Mouse (Mus musculus) A20 (cell line): ENCODE measurements around the gene Fads2.
A peak's percentile ranks its signal among the peaks of the same experiment; 100 is the strongest.

Source experiments
- DNase-seq: peaks from one replicate; pipeline ENCODE4 v3.0.0-alpha.2; 2011; ENCODE audit warnings: low read depth, low spot score

Fads2 gene

DNA sequence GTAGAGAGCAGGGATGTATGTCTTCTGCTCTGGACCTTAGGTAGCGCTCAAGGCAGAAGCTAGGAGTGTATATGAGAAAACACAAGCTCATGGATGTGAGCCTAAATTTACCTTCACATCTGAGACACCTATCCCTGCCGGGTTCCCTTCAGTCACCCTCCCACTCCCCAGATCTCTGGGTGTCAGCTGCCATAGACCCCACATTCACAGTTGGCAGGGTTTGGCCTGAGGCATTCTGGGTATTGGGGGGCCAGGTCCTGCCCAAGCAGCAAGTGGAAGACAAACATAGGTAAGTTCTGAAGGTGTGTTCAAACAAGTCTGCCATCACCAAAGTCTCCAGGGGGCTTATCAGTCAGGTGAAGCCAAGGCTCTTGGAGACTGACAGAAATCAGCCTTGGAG, 39.9 kb downstream of the Fads2 start:
- no peak for DNase-seq

GRCm38 (mm10) chr19:10060783-10061590, 40.6 kb downstream of the Fads2 start:
- peak; percentile 38 for DNase-seq

DNA sequence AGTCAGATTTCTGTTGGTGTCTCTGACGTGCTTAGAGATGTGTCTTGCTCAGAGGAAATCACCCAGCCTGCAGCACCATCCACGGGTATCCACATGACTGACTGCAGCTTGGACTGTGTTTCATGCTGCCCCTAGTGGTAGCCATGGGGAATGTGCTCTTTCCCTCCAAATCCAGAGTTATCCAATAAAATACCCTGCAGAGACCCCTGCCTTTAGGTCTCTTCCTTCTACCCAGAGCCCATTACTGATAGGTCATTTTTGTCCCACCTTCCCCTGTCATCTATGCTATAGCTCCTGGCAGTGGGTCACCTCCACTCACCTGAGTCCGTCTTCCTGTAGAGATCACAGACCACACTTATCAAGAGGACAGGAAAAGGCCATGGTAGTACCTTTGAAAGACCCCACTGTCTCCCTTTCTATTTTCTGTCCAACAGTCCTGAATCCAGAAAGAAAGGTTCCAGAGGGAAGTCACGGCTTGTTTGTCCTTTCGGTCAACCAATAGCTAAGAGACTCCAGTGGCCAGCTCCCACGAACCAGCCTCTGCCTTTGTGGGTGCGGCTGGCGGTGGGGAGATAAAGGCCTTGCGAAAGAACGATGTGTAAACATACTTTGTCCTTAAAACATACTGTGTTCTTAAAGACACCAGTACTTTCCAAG, 41.5 kb downstream of the Fads2 start:
- DNase-seq, result peak; percentile 48

- no peak for DNase-seq
Observed at GRCm38 (mm10) chr19:10058876-10059427, 42.6 kb downstream of the Fads2 start.

DNA sequence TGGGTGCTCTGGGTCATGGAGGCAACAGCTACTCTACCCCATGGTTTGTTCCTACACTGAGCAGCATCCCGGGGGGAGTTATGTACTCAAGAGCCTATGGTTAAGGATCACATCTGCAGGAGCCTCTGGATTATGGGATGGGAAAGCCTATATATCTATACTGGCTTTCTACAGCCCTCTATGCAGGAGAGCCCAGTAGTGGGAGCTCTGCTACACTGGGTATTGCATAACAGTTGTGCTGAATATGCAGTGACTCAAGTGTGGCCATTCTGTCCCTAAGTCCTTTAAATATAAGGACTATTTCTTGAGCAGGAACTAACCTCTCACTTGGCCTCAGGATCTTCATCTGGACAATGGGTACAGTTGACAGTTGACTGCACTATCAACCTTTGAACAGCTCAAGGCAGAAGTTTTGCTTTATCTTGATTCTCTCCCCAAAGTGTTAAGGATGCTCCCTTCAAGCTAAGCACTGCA, 43.2 kb downstream of the Fads2 start:
- DNase-seq, result no peak

- no peak for DNase-seq
Observed at GRCm38 (mm10) chr19:10057486-10058351, 43.8 kb downstream of the Fads2 start.

DNA sequence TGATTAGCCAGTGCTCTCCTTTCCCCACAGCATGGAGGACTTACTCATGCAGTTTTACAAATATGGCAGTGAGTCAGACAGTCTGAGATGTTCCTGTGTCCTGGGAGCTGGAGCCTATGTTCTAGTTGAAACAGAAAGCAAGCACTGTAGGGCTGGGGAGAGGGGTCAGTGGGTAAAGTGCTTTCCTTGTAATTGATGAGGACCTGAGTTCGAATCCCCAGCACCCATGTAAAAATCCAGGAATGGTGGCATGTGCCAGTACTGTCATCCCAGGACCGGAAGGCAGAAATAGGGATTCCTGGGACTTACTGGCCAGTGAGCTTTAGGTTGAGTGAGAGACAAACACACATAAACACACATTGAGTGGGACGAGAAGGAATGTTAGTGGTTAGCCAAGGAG, 44.9 kb downstream of the Fads2 start:
- DNase-seq, result no peak

GRCm38 (mm10) chr19:10055783-10056660, 45.5 kb downstream of the Fads2 start:
- no peak for DNase-seq

DNA sequence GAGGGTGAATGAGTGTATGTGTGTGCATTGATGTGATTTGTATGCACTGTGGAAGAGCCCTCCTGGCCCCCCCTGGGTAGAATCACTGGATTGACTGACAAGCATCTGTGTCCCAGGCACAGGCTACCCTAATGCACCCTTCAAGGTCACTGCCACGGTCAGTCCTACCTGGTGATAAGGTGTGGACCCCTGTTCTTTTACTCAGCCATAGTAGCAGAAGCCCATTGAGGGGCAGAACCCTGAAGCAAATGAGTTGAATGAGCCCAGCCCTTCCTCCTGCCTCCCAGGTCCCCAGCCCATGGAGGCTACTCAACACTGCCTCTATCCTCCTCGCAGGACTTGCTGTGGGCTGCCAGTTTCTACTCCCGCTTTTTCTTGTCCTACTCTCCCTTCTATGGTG, 46.3 kb downstream of the Fads2 start:
- no peak for DNase-seq

DNA sequence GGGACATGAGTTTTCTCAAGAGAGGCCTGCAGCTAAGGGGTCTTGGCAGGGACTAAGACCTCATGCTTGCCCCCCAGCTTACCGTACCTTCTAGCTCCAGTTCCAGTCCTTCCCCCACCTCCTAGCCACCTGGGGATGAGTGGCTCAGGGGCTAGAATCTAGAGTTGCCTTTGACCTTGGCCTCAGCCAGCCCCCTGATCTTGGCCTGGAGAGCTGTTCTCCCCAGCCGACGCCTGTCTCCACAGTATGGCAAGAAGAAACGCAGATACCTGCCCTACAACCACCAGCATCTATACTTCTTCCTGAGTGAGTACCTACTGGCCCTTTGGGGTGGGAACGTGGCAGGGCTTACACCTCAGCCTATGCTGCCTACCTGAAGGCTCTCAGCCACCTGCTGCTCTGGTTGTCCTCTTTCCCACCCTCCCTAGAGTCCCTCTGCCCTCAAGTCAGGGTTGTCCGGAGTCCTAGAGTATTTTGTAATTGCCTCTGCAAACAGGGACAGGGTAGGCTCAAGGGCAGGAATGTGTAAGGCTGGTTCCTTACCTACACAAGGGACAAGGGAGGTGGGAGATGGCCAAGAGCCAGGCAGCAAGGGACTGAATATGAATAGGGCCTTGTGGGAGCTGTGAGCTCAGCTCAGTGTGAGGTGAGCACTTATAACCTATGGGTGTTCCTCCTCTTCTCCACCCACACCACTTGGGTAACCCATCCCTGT, 47.0 kb downstream of the Fads2 start:
- DNase-seq, result no peak

- DNase-seq, result no peak
Observed at GRCm38 (mm10) chr19:10053692-10054260, 47.8 kb downstream of the Fads2 start.

GRCm38 (mm10) chr19:10052698-10053097, 48.8 kb downstream of the Fads2 start:
- DNase-seq, result no peak

DNA sequence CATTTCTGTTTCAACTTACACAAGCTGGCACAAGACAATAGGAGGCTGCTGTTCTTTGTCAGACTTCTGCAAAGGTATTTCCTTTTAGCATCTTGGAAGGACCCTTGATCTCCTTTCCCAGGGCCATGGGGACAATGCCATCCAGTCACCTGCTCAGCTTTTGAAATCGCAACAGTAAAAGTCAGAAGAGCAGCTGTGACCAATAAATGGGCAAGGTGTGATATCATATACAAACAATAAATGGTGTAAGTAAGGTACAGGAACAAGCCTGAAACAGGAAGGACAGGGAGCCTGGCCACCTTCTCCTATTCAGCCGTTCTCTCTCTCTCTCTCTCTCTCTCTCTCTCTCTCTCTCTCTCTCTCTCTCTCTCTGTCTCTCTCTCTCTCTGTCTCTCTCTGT, 51.1 kb downstream of the Fads2 start:
- DNase-seq, result no peak

DNA sequence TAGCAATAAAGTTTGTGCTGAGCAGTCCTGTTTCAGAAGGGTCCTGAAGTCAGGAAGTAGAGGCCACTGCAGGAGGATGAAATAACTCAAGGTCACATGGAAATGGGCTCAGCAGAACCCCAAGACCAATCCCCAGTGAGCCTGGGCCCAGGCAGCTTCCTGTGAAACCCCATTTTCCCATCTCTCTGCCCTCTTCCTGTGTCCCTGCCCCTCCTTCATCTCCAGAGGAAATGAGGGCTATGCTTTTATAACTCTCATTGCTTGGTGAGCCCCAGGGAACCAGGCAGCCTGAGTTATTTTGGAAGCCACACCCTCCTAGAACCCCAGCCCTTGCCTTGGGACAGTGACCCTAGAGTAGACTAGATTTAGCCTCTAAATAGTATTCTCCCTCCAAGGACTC, 52.0 kb downstream of the Fads2 start:
- DNase-seq, result no peak

DNA sequence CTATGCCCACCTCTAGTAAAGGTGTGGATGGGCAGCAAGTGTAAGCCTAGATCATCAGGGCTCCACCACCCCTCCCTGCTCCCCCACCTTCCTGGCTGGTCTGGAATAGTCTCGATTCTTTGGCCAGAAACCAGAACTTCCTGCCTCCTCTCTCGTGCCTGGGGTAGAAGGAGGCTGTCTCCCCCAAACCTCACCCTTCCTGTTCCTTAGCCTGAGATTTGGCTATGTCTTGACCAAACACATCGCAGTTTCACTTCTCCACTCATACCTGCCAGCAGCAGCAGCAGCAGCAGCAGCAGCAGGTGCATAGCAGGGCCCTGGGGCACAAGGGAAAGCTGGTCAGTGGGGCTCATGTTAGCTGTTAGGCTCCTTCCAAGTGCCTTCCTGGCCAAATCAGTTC, 54.6 kb downstream of the Fads2 start:
- peak; percentile 83 for DNase-seq

GRCm38 (mm10) chr19:10046346-10046745, 55.2 kb downstream of the Fads2 start:
- no peak for DNase-seq

DNA sequence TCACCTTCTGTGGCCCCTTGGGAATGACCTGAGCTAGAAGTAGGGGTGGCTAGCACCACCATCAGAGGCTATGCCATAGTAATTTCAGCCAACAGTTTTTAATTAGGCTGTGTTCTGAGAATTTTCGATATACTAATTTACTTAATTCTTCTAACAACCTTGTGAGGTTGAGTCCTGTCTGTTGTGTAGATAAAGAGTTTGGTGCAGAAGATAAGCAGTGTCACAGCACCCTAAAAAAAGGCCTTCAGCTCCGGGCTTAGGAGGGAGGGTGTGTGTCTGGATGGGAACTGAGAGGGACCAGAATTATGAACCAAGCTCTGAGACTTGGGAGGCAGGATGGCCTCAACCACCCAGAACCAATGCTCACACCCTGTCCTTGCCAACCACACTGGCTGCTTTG, 55.8 kb downstream of the Fads2 start:
- DNase-seq, result no peak

DNA sequence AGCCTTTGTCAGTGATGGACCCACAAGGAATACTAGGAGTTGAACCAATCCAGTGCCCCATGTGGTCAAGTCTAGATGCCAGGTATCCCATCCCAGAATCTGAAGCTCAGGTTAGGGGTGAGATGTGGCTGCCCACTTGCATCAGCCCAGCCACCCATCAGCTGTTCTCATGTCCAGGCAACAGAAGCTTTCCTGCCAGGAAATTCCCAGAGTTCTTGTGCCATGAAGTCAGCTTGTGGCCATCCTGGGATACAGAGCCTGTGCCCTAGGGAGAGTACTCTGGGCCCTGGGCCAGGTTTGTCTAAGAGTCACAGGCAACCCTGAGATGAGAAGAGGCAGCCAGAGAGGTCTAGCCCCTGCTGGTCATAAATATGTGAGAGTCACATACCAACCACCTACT, 57.9 kb downstream of the Fads2 start:
- DNase-seq, result no peak

DNA sequence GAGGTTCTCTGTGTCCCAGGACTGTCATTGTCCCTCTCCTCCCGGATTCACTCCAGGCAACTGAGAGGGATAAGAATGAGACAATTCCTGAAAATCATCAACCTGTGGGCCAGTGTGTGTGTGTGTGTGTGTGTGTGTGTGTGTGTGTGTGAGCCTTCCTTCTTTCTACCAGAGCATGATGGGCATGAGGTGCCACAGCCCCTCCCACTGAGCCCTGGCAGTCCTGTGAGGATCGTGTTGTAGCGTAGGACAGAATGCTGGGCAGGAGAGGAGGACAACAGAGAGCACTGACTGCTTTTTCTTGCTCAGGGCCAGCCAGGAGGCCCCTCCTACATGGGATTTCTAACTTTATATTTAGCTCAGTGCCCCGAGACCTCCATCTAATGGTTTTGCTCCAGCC, 58.7 kb downstream of the Fads2 start:
- no peak for DNase-seq

- DNase-seq, result no peak
Observed at GRCm38 (mm10) chr19:10042232-10042631, 59.3 kb downstream of the Fads2 start.
